Mouse (Mus musculus) urinary bladder, postnatal 4 days (tissue): Measurements from ENCODE around the gene Spin2e.
"Not testable (repeated sequence)": the region's sequence is repeated elsewhere in the genome, so short reads cannot be mapped to it uniquely, and the experiment has no call there.

Experiments
- DNase-seq, 2 experiments: peaks; one replicate each; pipeline ENCODE4 v3.0.0; 2021 to 2022; ENCODE audit warnings: low spot score in 2 of 2

The Spin2e gene

GRCm38 (mm10) chrX:31618820-31619219, at the start of gene Spin2e:
TSS of gene Spin2e (minus strand) at chrX:31618920.
- DNase-seq: not testable (repeated sequence)

- DNase-seq: not testable (repeated sequence)
Measured at GRCm38 (mm10) chrX:31574183-31574582, 44.5 kb downstream of the Spin2e start, which contains the start of gene Gm21883. TSS of gene Gm21883 (minus strand) at chrX:31574283.
